Mouse (Mus musculus) frontal cortex, postnatal 10 days (tissue): ENCODE data around the gene Cspg4.

ENCODE experiments used
- DNase-seq, 2 experiments: peaks; one replicate each; pipeline ENCODE4 v3.0.0; 2022; ENCODE audit warnings: low spot score in 2 of 2, mixed read lengths in 1 of 2

The Cspg4 gene

DNA sequence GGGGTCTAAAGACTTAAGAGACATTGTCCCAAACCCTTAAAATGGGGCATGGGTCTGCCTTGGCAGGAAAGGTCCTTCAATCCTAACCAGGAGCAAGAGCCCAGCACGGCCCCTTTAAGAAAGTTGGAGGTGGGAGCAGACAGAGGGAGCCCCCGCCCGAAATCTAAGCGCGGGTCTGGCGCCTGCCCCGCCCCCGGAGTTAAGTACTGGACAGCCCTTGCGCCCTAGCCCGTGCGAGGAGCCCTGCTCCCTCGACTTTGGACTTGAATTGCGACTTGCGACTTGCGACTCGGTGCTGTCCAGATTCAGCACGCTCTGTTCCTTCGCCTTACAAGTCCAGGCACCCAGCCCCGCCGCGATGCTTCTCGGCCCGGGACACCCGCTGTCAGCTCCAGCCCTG, at the start of gene Cspg4:
Gene Cspg4, plus strand, starts transcription at position 202 of the 400 bp plus-strand sequence.
- no peak for DNase-seq

DNA sequence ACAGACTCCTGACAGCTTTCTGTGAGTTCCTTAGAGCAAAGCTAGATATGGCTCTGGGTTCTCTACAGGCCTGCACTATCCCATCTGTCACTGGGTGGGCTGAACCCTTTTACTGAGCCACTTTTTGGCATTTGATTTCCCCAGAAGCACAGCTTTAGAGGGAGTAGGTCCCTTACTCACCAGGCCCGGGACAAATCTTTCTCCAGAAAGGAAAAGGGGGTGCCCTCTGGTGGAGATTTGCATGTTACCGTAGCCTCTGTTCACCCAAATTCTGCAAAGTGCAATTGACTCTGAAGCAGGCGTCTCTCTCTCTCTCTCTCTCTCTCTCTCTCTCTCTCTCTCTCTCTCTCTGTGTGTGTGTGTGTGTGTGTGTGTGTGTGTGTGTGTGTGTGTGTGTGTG, 39.9 kb upstream of the Cspg4 start:
- no peak for DNase-seq

DNA sequence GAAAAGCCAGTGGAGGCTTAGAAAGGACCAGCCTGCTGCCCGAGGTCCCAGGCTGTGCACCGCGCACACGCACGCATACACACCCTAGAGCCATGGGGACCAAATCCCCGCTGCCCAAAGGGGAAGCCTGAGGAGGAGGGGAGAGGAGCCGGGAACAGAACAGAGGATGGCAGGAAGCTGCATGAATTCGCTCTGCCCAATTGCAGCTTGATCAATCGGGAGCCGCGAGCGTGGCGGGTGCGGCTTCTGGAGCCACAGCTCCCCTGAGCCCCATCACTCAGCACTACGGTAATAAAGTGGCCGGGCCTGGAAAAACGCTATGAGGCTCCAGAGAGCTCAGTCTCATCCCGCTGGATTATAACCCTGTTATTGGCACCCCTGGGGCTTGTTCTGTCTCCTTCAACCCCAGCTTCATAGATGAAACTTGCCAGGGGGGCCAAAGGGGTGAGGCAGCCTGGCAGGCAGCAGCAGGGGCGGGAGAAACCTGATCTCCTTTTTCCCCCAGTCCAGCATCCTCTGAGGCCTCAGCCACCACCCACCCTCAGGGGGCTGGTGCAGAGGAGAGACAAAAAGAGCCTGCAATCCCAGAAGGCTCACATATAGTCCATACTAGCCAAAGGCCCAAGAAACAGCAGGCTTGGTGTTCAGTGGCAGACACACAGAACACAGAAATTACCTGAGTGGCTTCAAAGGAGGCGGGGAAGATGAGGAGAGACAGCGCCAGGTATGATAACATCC, 39.2 kb upstream of the Cspg4 start:
- no peak for DNase-seq

DNA sequence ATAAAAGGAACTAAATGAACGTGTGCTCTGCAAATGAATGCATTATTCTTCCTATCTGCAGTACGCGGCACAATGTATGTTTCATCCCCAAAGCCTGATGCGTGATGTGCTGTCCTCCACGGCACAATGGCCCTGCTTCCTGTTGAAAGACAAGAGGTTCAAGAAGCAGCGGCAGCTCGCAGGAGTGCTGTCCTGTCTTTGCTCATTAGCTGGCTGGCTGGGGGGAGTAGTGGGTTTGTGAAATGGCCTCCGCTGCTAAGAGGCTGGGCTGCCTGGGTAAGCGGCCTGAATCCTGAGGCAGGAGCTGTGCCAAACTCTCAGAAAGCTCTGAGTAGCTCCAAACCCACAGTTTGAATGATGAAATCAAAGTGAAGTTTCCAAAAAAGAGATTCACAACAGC, 36.7 kb upstream of the Cspg4 start:
- DNase-seq: no peak

DNA sequence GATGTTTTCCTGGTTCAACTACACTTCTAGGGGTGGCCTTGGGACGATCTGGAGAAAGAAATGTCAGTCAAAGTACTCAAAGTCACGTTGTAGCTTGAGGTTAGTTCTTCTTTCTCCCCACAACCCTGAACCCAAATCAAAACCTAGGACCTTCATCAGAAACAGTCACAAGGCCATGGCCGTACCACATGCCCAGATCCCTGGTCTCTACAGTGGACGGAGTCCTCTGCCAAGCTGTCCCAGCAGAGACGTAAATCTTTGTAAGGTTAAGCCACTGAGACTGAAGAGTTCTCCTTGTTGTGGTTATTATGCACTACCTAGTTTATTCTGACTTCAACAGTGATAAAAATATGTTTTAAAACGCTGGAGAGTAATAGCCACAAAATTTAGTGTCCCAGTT, 36.0 kb upstream of the Cspg4 start:
- DNase-seq: no peak

DNA sequence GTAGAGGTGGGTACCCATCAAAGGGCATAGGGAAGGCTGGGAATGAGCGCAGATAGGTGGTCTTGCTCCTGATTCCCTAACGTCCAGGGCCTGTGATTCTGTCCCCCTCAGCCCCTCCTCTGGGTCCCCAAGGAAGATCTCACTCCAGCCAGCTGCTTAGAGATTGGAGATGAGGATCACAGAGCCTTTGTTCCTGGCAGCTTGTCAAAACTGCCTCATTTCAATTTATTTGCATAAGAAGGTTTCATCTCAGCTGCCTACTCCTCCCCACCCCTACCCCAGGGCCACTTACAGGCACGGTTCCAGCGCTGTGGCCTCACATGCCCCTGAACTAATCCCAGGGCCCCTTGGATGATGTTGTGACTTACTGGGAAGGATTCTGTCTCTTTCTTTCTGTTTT, 34.7 kb upstream of the Cspg4 start:
- peak in 1 of 2 experiments; percentile 39 for DNase-seq

DNA sequence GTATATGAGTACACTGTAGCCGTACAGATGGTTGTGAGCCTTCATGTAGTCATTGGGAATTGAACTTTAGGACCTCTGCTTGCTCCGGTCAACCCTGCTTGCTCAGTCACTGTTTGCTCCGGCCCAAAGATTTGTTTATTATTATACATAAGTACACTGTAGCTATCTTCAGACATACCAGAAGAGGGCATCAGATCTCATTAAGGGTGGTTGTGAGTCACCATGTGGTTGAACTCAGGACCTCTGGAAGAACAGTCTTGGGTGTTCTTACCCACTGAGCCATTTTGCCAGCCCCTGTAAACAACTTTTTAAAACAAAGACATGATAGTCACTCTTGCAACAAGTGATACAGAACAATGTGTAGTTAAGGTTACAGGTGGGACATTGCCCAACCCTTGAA, 32.9 kb upstream of the Cspg4 start:
- DNase-seq: no peak

DNA sequence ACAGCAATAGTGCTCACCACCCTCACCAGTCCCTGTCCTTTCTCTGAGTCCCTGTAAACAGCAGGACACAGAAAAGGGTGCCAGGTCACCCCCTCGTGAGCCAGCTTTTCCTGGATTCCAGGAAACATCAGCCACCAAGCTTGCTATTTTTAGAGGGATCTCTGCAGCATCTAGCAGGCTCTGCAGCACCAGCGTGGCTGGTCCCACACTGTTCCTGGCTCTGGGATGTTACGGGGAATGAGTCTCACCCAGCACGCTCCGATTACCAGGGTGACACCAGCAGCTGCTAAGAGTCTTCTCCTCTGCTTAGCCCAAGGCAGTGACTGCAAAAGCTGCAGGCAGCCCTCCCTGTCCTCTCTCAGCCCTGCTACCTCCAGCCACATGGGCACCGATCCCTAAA, 31.9 kb upstream of the Cspg4 start:
- no peak for DNase-seq

DNA sequence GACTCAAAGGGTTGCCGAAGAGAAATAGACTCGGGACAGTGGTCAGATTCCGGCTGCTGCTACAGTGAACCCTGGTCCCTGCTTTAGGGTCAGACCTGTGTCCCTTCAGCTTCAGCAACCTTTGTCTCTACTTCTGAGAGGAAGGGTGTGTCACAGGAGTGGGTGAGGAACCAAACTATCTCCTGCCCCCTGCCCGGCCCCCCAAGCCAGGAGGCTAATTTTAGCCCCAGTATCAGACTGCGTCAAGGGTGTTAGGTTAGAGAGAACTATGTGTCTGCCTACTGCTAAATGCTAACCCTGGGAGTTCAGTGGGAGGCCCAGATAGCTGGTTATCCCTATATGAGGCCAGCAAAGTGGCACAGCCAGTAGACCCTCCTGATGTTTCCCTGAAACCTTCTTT, 29.7 kb upstream of the Cspg4 start:
- no peak for DNase-seq

DNA sequence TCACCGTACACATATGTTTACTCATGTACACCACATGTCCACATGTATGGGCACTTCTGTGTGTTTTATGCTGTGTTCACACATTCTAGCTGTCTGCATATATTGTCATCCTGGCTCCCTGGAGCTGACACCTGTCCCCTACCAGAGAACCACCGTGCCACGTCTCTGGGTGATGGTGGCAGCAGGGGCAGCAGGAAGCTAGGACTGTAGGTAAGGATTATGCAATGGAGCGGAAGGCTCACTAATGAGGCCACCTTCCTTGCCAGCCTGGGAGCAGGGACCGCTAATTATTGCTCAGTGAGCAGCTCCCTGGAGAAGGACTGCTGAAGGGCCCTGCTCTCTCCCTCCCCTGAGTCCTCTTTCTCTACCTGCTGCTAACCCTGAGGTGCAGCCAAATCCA, 24.1 kb upstream of the Cspg4 start:
- no peak for DNase-seq

DNA sequence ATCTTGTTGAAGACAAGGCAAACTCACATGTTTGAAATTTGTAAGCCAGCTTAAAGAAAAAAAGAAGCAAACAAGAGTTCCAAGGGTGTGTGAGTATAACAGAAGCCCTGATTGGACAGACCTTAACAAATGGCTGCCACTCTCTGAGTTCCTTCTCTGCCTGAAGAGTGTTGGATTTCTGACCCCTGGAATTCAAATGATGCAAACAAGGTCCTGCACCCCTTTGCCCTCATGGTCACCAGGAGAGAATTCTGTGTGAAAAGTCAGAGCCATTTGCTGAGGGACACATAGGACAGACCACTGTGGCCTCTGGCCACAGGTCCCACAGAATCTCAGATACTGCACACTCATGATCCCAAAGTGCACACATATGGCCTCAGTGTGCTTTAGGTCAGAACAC, 23.0 kb upstream of the Cspg4 start:
- no peak for DNase-seq

DNA sequence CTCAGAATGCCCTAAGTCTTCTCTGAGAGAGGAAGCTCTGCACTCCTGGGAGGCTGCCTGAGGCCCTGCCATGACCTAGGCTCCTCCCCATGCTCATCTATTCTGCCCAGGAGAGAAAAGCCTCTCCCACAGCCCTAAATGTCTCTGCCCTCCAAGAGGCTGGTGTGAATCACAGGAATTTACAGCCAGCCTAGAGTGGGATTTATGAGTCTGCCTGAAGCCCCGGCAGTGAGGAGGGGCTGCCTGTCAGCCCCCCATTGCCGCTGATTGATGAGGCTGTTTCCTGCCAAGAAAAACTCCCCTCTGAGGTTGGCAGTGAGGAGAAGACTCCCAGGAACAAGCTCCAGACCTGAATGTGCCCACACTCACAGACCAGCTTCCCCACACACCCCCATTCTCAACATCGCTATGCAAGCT, 22.5 kb upstream of the Cspg4 start:
- no peak for DNase-seq

DNA sequence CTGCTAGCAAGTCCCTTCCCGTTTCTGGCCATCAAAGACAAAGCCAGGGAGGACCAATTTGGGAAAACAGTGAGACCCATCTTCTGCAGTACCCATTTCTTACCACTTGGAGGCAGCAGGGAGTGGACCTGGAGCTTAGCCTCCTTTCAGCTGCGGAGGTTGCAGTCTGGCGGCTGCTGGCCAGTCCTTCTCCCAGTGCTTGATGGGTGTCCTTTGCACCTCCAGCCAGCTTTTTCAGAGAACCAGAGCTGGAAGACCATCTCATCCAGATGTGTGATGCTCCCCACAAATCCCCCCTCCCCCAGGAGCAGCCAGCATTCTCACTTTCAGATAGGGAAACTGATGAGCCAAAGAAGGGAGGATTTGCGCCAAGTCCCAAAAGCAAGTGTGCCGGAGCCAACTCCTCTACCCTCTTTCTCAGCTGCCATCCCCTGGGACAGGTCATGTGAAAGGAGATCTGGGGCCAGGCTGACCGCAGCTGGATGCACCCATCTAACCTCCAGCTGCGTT, 21.1 kb upstream of the Cspg4 start:
- DNase-seq: peak in 1 of 2 experiments; percentile 64

DNA sequence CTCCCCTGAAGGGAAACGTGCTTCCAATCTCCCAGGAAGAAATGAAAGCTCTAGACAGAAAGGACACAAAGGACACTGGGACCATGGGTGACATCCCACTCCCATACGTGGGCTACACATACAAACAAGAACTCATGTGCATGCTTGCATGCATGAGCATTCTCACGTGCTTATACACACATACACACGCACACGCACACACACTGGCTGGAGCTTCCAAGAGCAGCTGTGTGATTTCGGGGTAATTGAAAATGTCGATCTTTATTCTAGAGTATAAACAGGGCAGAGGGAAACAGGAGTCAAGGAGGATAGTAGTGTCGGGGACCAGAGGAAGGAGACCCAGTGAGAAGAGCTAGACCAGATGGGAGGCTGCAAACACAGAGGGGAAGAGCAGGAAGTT, 20.2 kb upstream of the Cspg4 start:
- no peak for DNase-seq

DNA sequence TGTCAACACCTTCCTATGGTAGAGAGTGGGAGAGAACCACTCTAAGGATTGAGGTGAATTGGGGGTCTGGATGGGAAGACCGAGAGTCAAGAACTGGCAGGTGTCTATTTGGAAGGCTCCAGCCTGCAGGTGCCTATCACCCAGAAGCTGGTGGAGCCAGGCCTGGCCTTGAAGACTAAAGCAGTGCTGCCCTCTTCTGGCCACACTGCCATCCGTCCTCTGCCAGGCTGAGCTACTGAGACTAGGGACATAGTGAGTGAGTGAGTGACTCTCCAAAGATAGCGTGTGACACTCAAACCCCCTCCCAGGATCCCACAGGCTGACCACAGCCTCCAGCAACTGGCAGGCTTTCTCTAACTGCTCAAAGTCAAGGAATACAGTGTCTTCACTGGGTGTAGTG, 17.3 kb upstream of the Cspg4 start:
- DNase-seq: peak; percentile 56 to 74

DNA sequence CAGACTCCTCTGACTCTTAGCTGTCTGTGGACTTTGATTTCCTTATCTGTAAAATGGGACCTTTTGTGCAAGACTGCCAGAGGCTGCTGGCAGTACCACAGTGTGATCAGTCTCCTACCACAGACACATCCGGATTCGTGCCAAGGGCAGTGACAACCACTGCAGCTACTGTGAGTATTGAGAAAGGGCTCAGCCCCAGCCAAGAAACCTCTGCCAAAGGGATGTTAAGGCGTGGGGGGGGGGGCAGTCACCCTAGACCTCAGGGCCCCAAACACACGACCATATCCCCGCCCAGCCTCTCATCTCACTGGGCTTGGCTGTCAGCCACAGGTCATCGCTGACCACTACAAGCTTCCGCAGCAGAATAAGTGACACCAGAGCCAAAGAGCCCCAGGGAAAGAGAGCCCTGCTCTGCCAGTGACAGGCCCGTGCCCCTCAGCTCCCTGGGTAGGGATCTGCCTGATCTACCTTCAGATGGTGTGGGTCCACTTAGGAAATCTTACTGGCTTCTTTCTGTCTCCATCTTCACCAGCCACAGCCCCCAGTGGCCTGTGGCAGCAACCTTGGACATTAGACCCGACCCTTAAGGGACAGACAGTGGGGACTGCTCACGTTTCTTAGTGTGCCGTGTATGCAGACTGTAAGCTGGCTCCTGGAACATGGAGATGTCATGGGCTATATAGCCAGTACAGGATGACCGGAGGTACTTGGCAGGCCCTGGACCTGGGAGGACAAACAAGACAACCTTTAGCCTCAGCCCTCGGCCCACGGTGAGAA, 14.5 kb upstream of the Cspg4 start:
- DNase-seq: no peak

DNA sequence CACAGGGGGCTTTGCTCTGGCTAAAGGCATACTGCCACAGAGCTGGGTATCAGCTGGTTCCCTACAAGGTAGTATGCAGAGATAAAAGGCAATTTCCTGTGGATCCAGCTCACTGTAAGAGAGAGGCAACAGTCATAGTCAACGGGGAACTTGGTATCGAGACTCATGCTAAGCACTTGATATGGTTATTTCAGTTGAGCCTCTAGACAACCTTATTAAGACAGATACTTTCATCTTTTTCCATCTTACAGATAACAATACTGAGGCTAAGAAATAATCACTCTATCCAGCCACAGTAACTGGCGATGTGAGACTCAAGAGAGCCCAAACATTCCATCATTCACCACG, 14.0 kb upstream of the Cspg4 start:
- DNase-seq: no peak

DNA sequence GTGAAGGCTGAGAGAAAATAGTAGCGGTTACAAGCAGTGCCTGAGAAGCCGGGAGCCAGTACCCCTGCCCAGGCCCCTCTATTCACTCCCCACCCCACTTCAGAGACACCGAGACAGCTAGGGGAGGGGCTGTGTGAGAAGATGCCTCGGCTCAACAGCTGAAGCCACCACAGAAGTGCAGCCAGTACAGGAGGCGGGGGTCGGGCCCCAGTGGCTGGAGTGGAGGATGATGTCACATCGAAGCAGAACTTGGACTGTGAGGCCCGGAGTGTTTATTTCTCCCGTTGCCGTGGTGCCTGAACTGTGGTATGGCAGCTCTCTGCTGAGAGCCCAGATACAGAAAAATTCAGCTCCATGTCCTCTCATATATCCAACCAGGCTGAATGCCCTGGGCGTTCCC, 13.1 kb upstream of the Cspg4 start:
- no peak for DNase-seq

DNA sequence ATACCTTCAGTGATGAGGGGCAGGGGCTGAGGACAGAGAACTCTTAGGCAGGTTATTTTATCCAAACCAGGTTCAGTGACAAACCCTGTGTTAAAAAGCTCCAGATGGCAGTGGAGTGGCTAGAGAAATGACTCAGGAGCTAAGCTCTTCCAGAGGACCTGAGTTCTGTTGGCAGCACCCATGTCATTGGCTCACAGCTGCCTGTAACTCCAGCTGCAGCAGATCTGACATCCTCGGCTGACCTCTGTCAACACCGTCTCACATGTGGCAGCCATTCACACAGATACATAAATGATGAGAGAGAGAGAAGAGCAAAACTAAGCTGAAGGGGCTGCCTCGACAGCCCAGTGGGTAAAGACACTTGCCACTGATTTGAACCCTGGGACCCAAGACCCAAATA, 7.4 kb upstream of the Cspg4 start:
- no peak for DNase-seq

DNA sequence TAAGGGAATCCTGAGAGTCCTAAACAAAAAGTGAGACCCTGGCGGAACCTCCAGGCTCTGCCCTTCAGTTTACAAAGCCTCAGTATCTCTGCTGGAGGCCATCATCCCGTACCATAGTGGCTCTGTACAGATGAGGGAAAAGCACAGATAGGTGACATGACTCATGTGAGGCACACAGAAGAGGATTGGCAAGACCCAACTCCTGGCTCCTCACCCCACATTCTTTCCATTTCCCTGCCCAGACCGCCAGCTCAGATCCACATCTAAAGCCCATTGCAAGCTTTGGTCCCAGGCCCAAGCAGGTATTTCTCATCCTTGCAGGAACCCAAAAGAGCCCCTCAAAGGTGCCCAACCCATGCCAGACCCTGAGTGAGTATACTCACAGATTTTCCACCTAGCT, 4.8 kb upstream of the Cspg4 start:
- no peak for DNase-seq

DNA sequence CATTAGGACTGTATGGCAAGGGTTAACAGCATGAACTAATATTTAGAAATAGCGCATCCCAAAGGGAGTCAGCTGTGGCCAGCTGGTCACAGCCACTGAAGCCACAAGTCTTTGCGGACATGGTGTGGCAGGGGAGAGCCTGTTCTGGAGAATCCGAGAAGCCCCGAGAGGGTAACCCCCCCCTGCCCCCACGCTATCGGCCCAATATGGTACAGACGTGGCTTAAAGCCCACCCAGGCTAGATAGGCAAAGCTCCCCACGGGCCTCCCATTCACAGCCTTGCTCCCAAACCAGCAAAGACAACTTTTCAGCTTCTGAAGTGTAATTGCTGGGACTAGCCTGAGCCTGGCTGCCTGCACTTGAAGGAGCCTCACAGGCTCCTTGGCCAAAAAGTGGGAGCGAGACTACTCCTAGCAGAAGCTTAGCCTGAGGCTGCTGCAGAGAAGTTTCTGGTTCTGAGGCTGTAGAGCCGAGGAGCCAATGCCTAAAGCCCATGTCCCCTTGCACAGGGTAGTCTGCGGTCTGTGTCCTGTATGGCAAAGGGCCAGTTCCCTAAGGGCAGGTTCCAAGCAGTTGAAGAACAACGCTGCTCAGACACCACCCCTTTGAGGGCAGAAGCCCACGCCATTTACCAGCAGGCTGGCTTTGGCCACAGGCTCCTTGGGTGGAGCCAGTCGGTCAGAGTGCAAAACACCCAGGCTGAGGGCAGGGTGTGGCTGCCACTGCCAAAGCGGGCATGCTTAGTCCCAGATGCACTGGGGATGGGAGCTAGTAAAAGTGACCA, 4.2 kb upstream of the Cspg4 start:
- DNase-seq: no peak

DNA sequence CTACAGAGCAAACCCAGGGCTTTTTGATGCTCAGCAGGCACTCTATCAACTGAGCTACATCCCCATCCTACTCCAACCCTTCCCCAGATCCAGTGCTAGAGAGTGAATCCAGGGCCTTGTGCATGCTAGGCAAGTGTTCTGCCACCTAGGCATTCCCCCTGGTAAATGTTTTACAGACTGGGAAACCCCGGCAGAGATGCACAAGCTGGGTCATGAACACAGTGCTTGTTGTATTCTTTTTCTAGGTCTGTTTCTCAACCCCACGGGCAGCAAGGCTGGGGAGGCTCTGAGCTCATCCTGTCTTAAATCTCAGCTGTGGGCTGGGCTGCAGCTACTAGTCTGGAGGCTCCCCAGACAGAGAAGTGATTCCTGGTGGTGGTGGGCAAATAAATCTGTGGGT, 2.0 kb upstream of the Cspg4 start:
- no peak for DNase-seq
